Mouse (Mus musculus) hindbrain, embryonic 15.5 days (tissue): Measurements from ENCODE around the gene Xpo6. TPM values are rescaled to one million over a fixed set of nuclear protein-coding genes. Genes with fewer than 3 reads are reported as not detected.

Experiments used
- ATAC-seq: fragments of 200-750 bp; cut with Nextera tagmentation; 2 replicates; pipeline ENCODE4 v1.8.0; 2017; ENCODE audit warnings: low read depth, moderate number of reproducible peaks, moderate TSS enrichment; ENCODE audit not compliant: low FRiP score
- H3K27ac ChIP-seq: fragments of 300-500 bp; sonication (generic); replicated peaks from 2 replicates; pipeline ENCODE4 v1.5.1; 2015; ENCODE audit warnings: mild to moderate bottlenecking, inconsistent platforms
- H3K27me3 ChIP-seq: fragments of 300-500 bp; sonication (generic); 2 replicates; pipeline ENCODE4 v1.6.1; 2015; ENCODE audit warnings: control low read depth, inconsistent platforms
- H3K36me3 ChIP-seq: fragments of 300-500 bp; sonication (generic); 2 replicates; pipeline ENCODE4 v1.6.1; 2015; ENCODE audit warnings: control low read depth, inconsistent platforms
- H3K4me1 ChIP-seq: fragments of 300-500 bp; sonication (generic); replicated peaks from 2 replicates; pipeline ENCODE4 v1.6.1; 2015; ENCODE audit warnings: control low read depth, inconsistent platforms
- H3K4me2 ChIP-seq: fragments of 300-500 bp; sonication (generic); 2 replicates; pipeline ENCODE4 v1.6.1; 2015; ENCODE audit warnings: moderate library complexity, mild to moderate bottlenecking, inconsistent platforms
- H3K4me3 ChIP-seq: fragments of 300-500 bp; sonication (generic); 2 replicates; pipeline ENCODE4 v1.5.1; 2015; ENCODE audit warnings: mild to moderate bottlenecking, inconsistent platforms
- H3K9ac ChIP-seq: fragments of 300-500 bp; sonication (generic); 2 replicates; pipeline ENCODE4 v1.6.1; 2015; ENCODE audit warnings: inconsistent platforms
- H3K9me3 ChIP-seq: fragments of 300-500 bp; sonication (generic); 2 replicates; pipeline ENCODE4 v1.6.1; 2016; ENCODE audit warnings: control low read depth, inconsistent platforms
- WGBS: fragments of 180-500 bp; shearing (Covaris S2); methylation state at CpG from one replicate; pipeline ENCODE4 v1.1.7; 2015; 5-methylcytosine and 5-hydroxymethylcytosine counted together
- polyA plus RNA-seq: library from polyadenylated mRNA; unstranded; fragments of >200 nt; fragmentation: Nextera tagmentation; extraction: Ambion mirVana; gene quantifications from 2 replicates; pipeline ENCODE4 v1.2.1, GENCODE M21; 2015

The Xpo6 gene
- polyA plus RNA-seq, 1 experiment from 2014 or later: 55.6 TPM

DNA sequence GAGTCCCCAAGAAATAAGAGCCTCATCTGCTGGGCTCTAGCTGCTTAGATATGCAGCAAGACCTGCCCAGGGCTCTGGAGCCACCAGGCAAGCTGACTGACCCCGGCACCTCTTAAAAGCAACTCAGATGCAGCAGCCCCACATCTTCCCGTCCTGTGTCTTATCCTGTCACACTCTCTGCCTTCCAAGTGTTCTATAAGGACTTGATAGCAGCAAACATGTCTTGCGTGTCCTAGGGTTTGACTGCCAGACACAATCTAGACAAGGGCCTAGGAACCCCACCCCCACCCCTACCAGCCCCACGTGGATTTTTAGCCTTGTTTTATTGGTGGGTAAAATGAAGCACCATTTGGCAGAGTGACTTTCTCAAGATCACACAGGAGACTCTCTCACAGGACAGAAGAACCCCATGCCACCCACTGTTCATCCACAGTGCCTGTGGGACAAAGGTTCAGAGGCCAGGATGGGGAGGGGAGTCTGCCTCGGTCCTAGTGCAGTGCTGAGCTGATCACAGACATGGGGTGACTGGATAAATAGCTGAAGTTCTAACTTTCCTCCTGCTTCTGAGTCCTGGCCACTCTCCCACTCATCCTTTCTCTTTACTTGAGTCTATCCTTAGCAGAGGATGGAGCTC lies 134.9 kb downstream of the Xpo6 start:
- 75% methylated on average over 5 of the region's 5 CpGs for WGBS
- Histone ChIP-seq H3K27ac (no peak overlapping the region), H3K27me3 (no peaks in the 10 kb centered on the region), H3K4me2 (no peak overlapping the region), H3K36me3 (no peaks in the 10 kb centered on the region), H3K4me1 (peaks cover 8% of the 10 kb centered on the region), H3K9me3 (no peaks in the 10 kb centered on the region), H3K4me3 (no peak overlapping the region), H3K9ac (no peak overlapping the region)
- ATAC-seq: no peak

DNA sequence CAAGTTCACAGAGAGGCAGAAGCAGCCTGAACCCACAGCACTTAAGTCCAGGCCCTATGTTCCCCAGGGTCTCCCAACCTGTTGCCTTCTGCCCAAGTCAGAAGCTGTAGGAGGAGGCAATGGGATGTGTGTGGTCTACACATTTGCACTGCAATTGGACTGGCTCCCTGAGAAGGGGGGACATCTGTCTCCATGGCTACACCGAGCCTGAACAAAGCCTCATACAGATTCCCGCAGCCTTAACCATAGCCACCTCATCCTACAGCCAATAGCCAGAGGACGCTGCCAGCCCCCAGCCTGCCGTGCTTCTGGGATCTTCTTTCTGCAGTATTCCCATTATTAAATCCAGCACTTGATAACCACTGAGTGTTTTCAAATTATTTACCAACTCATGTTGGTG lies 138.1 kb downstream of the Xpo6 start:
- WGBS: 18% methylated on average over 4 of the region's 4 CpGs
- Histone ChIP-seq H3K27me3 (no peaks in the 10 kb centered on the region), H3K9me3 (no peaks in the 10 kb centered on the region), H3K4me1 (peaks cover 18% of the 10 kb centered on the region), H3K27ac (no peak overlapping the region), H3K9ac (no peak overlapping the region), H3K4me3 (no peak overlapping the region), H3K4me2 (no peak overlapping the region), H3K36me3 (no peaks in the 10 kb centered on the region)
- ATAC-seq: peak; percentile 66; the same call in 1 of the 2 replicates

DNA sequence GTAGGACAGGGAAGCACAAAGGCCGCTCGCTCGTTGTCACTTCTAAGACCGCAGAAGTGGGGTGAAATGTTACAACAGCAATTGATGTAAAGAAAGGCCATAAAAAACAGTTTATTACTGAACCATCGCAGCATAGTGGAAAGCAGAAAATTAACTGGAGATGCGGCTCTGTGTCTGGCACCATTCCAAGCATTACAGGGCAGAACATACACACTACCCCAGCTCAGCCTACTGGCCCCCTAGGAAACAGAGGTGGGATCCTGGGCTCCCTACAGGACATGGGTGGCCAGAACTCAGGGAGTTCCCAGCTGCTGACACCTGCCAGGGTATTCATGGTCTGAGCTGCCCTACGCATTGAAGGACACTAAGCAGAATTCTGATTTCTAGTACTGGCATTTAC lies 141.4 kb downstream of the Xpo6 start:
- H3K36me3 ChIP-seq: no peaks in the 10 kb centered on the region
- no peaks in the 10 kb centered on the region for H3K27me3 ChIP-seq
- no peak for ATAC-seq
- WGBS: 27% methylated on average over 7 of the region's 7 CpGs
- no peaks in the 10 kb centered on the region for H3K9me3 ChIP-seq
- no peak overlapping the region for H3K27ac ChIP-seq
- H3K4me3 ChIP-seq: no peak overlapping the region
- H3K9ac ChIP-seq: no peak overlapping the region
- H3K4me2 ChIP-seq: no peak overlapping the region
- peaks cover 46% of the 10 kb centered on the region for H3K4me1 ChIP-seq

DNA sequence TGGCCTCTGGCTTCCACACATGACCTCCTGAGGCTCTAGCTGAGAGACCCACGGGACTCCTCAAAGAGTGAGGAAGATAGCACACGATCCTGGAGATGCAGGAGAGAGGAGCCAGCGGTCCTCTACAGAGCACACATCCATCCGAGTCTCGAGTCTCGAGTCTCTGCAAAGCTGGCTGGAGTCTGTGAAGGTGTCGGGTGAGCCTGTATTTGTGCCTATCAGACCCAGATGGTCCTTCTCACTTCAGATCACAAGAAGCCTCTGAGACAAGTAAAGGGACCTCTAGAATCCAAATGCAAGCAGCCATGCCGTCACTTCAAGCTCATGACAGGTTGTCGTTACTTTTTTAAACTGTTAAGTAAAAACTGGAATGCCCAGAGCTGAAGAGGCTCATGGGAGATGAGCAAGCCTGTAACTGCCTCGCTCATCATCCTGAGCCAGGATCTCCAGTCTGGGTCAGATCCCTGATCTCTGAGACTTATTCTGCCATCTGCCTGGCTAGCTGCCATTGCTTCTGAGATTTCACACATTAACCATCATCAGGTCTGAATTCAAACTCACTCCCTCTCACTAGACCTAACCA lies 142.9 kb downstream of the Xpo6 start:
- H3K4me3 ChIP-seq: no peak overlapping the region
- H3K27ac ChIP-seq: no peak overlapping the region
- H3K4me2 ChIP-seq: no peak overlapping the region
- peaks cover 52% of the 10 kb centered on the region for H3K4me1 ChIP-seq
- no peaks in the 10 kb centered on the region for H3K9me3 ChIP-seq
- 63% methylated on average over 10 of the region's 10 CpGs for WGBS
- H3K36me3 ChIP-seq: no peaks in the 10 kb centered on the region
- no peaks in the 10 kb centered on the region for H3K27me3 ChIP-seq
- ATAC-seq: no peak
- H3K9ac ChIP-seq: no peak overlapping the region

DNA sequence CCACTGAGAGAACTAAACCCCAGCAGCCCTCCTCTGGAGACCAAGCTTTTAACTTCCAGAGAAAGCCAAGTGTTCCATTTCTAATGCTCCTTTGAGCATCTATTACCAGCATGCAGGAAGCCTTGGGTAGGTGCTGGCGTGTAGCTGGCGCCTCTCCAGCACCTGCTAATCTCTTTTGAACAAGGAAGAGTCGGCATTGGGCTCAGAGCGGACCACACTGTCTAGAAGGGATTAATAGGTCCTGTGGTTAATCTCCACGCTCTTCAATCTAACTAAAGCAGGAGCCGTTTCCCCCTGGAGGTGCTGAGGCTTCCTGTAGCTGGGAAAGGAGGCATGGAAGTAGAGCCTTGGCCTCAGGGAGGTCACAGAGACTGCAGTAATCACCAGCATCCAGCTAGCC lies 145.7 kb downstream of the Xpo6 start:
- H3K36me3 ChIP-seq: no peaks in the 10 kb centered on the region
- no peaks in the 10 kb centered on the region for H3K9me3 ChIP-seq
- peaks cover 57% of the 10 kb centered on the region for H3K4me1 ChIP-seq
- WGBS: 43% methylated on average over 6 of the region's 6 CpGs
- no peak overlapping the region for H3K27ac ChIP-seq
- no peak overlapping the region for H3K4me3 ChIP-seq
- H3K27me3 ChIP-seq: no peaks in the 10 kb centered on the region
- no peak overlapping the region for H3K4me2 ChIP-seq
- H3K9ac ChIP-seq: no peak overlapping the region
- no peak for ATAC-seq

DNA sequence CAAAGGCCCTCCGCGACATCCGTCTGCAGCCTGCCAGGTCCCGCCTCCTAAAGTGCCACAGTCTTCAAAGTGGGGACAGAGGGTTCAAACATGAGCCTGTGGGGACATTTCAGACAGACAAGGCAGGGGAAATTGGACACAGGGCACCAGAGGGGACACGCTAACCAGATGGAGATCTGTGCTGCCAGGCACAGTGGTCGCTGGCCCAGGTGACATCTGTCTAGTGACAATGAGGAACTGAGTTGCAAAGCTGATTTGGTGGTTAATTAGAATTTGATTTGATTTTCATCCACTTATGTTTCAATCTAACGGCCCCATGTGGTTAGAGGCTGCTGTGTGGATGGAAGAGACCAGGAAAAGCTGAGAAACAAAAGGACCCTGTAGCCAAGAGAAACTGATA lies 146.7 kb downstream of the Xpo6 start:
- Histone ChIP-seq H3K27ac (peak overlapping the region; percentile 44; the same call in 1 of the 2 replicates), H3K4me3 (no peak overlapping the region), H3K9ac (no peak overlapping the region), H3K9me3 (no peaks in the 10 kb centered on the region), H3K27me3 (no peaks in the 10 kb centered on the region), H3K4me1 (peaks cover 55% of the 10 kb centered on the region), H3K36me3 (no peaks in the 10 kb centered on the region), H3K4me2 (no peak overlapping the region)
- ATAC-seq: peak; percentile 10; the same call in 1 of the 2 replicates
- 54% methylated on average over 7 of the region's 7 CpGs for WGBS

DNA sequence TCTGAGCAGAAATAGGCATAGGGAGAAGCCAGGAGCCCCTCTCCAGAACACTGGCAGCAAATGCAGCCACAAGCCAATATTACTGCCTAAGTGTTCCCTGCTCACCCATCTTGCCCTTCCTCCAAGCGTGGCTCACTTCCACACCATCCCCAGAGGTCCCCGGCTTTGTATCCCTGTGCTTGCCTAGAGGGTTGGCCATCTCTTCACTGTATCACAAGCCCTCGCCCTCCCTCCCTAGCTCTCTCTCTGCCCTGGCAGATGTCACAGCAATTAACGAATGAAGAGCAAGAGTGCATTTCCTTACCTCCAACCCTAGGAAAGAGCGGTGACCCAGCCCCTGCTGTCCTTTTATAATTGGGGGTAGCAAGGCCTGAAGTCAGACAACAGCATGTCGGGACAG lies 148.4 kb downstream of the Xpo6 start:
- Histone ChIP-seq H3K27ac (no peak overlapping the region), H3K4me3 (no peak overlapping the region), H3K9ac (no peak overlapping the region), H3K27me3 (no peaks in the 10 kb centered on the region), H3K9me3 (no peaks in the 10 kb centered on the region), H3K4me1 (peaks cover 51% of the 10 kb centered on the region), H3K4me2 (no peak overlapping the region), H3K36me3 (no peaks in the 10 kb centered on the region)
- no peak for ATAC-seq
- WGBS: 29% methylated on average over 6 of the region's 6 CpGs

Other genes starting within 250 kb of the Xpo6 start
- gene Gsg1l, start 118.1 kb downstream of the Xpo6 start, polyA plus RNA-seq: 14.4 and 18.4 TPM in 2 replicates
- 250 and 292 TPM in 2 replicates for gene Sbk1, start 72.1 kb upstream of the Xpo6 start, polyA plus RNA-seq
- gene Lat, start 169.1 kb upstream of the Xpo6 start, polyA plus RNA-seq: 1.2 and 1.3 TPM in 2 replicates
- 82.7 and 90.9 TPM in 2 replicates for gene Spns1, start 176.9 kb upstream of the Xpo6 start, polyA plus RNA-seq
- gene Nfatc2ip, start 196.2 kb upstream of the Xpo6 start, polyA plus RNA-seq: 2.7 and 3.5 TPM in 2 replicates
- 0.06 and 0.08 TPM in 2 replicates for gene Cd19, start 214.4 kb upstream of the Xpo6 start, polyA plus RNA-seq
- gene Rabep2, start 228.3 kb upstream of the Xpo6 start, polyA plus RNA-seq: 22.8 and 24.2 TPM in 2 replicates